Mouse (Mus musculus) liver, adult 2 months (tissue): ENCODE data around the gene Gm49387. TPM values are rescaled to one million over a fixed set of nuclear protein-coding genes. Genes with fewer than 3 reads are reported as not detected.

Experiments
- DNase-seq: peaks from one replicate; pipeline ENCODE4 v3.0.0-alpha.2; 2011; ENCODE audit warnings: low read depth, low spot score; ENCODE audit errors: extremely low read depth
- H3K27ac ChIP-seq: fragments of 200-500 bp; replicated peaks from 2 replicates; pipeline ENCODE4 v1.5.1; 2012; ENCODE audit warnings: low read depth, mild to moderate bottlenecking, control low read depth, inconsistent platforms, low read length; ENCODE audit not compliant: insufficient read depth
- H3K27me3 ChIP-seq: fragments of 200-500 bp; 2 replicates; pipeline ENCODE4 v1.6.1; 2012; ENCODE audit warnings: mild to moderate bottlenecking, moderate library complexity, low read length, inconsistent platforms; ENCODE audit not compliant: control insufficient read depth, insufficient read depth
- H3K36me3 ChIP-seq: fragments of 200-500 bp; 2 replicates; pipeline ENCODE4 v1.6.1; 2012; ENCODE audit warnings: low read length, inconsistent platforms; ENCODE audit not compliant: control insufficient read depth, insufficient read depth
- H3K4me1 ChIP-seq: fragments of 200-500 bp; 2 replicates; pipeline ENCODE4 v1.6.1; 2011; ENCODE audit warnings: low read length; ENCODE audit not compliant: control insufficient read depth, insufficient read depth
- H3K4me3 ChIP-seq: fragments of 200-500 bp; 2 replicates; pipeline ENCODE4 v1.5.1; 2011; ENCODE audit warnings: low read depth, mild to moderate bottlenecking, control low read depth, low read length, moderate library complexity; ENCODE audit not compliant: insufficient read depth
- H3K79me2 ChIP-seq: fragments of 200-500 bp; 2 replicates; pipeline ENCODE4 v1.6.1; 2012; ENCODE audit warnings: inconsistent platforms, mild to moderate bottlenecking, low read length, moderate library complexity; ENCODE audit not compliant: control insufficient read depth, insufficient read depth
- H3K9ac ChIP-seq: fragments of 200-500 bp; 2 replicates; pipeline ENCODE4 v1.6.1; 2012; ENCODE audit warnings: low read depth, mild to moderate bottlenecking, control low read depth, inconsistent platforms, low read length
- CTCF ChIP-seq: fragments of 200-500 bp; IDR thresholded peaks from 2 replicates; pipeline ENCODE4 v1.5.1; 2011; ENCODE audit warnings: low read depth, low read length, control low read depth
- POLR2A ChIP-seq: fragments of 200-500 bp; IDR thresholded peaks from 2 replicates; pipeline ENCODE4 v1.6.1; 2011; ENCODE audit warnings: low read length, control low read depth; ENCODE audit not compliant: insufficient read depth; ENCODE audit errors: extremely low read depth
- WGBS: fragments of 180-500 bp; shearing (Covaris S2); methylation state at CpG from one replicate; pipeline ENCODE4 v1.1.7; 2018; 5-methylcytosine and 5-hydroxymethylcytosine counted together
- polyA plus RNA-seq: library from polyadenylated mRNA; depleted of rRNA; stranded (reverse); fragments of >200 nt; gene quantifications from 2 replicates; pipeline ENCODE4 v1.2.3, GENCODE M21; 2012
- total RNA-seq: library from RNA; depleted of rRNA; stranded (reverse); fragments of >200 nt; gene quantifications from 2 replicates; pipeline ENCODE4 v1.2.3, GENCODE M21; 2014

The Gm49387 gene
- total and polyA plus RNA-seq, 2 experiments: 2.6 TPM; not detected in 1

DNA sequence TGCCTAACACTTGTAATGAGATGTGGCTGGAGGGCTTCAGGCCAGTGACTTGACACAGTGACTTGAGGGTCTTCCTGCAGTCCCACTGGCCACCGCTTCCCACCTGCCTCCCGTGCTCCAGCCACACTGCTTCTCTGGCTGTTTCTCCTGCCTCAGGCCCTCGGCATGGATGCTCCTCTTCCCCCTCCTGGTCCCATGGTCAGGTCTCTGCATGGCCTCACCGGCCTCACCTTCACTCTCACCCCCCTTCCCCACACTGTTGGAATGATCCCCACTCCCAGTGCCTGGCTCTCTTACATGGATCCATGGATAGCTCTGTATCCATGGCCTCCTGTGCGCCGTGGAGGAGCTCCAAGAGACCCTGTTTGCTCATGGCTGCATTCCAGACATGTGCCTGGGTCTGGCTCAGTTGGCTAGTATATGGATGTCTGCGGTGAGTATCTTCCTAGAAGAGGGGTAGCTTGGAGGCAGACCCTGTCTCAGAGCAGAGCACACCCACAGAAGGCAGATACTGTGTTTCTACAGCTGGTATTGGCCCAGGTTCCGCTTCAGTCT lies 17.5 kb upstream of the Gm49387 start:
- DNase-seq: no peak
- H3K79me2 ChIP-seq: peaks cover 39% of the 10 kb centered on the region
- H3K4me1 ChIP-seq: peaks cover 18% of the 10 kb centered on the region
- no peak overlapping the region for H3K4me3 ChIP-seq
- H3K27me3 ChIP-seq: no peaks in the 10 kb centered on the region
- no peak overlapping the region for H3K27ac ChIP-seq
- no peak overlapping the region for H3K9ac ChIP-seq
- H3K36me3 ChIP-seq: no peaks in the 10 kb centered on the region
- TF ChIP-seq POLR2A: no peak
- TF ChIP-seq CTCF: no peak
- WGBS: 86% methylated on average over 8 of the region's 8 CpGs

- Histone ChIP-seq H3K4me3 (no peak overlapping the region), H3K9ac (no peak overlapping the region), H3K27ac (no peak overlapping the region), H3K79me2 (peaks cover 40% of the 10 kb centered on the region), H3K36me3 (no peaks in the 10 kb centered on the region), H3K4me1 (peaks cover 14% of the 10 kb centered on the region), H3K27me3 (no peaks in the 10 kb centered on the region)
- WGBS: 26% methylated on average over 5 of the region's 5 CpGs
- no peak for DNase-seq
- TF ChIP-seq CTCF: peak; percentile 72
- TF ChIP-seq POLR2A: no peak
These were observed 16.4 kb upstream of the Gm49387 start for GRCm38 (mm10) chr14:31656857-31657645.

DNA sequence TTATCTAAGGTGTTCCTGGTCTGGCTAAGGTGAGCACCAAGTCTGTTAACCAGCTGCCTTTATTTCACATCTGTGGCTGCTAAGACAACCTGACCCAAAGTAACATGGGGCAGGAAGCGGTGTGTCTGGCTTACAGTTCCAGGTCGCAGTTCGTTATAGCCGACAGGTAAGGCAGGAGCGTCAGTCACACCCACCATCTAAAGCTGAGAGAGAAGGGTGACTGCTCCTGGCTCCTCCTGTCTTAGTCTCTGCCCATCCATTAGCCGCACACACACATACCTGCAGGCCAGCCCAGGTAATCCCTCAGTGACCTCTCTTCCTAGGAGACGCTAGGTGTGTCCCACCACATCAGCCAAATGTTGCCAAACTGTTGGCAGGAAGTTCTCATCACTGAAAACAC lies 15.7 kb upstream of the Gm49387 start:
- H3K9ac ChIP-seq: no peak overlapping the region
- no peak overlapping the region for H3K27ac ChIP-seq
- no peaks in the 10 kb centered on the region for H3K27me3 ChIP-seq
- peaks cover 14% of the 10 kb centered on the region for H3K4me1 ChIP-seq
- 64% methylated on average over 7 of the region's 7 CpGs for WGBS
- TF ChIP-seq CTCF (no peak), POLR2A (no peak)
- H3K36me3 ChIP-seq: no peaks in the 10 kb centered on the region
- DNase-seq: no peak
- no peak overlapping the region for H3K4me3 ChIP-seq
- peaks cover 40% of the 10 kb centered on the region for H3K79me2 ChIP-seq

- Histone ChIP-seq H3K4me1 (peaks cover 13% of the 10 kb centered on the region), H3K27ac (no peak overlapping the region), H3K79me2 (peaks cover 43% of the 10 kb centered on the region), H3K27me3 (no peaks in the 10 kb centered on the region), H3K4me3 (no peak overlapping the region), H3K36me3 (no peaks in the 10 kb centered on the region), H3K9ac (no peak overlapping the region)
- DNase-seq: no peak
- TF ChIP-seq CTCF (no peak), POLR2A (no peak)
- WGBS: 90% methylated on average over 14 of the region's 14 CpGs
These were observed 14.7 kb upstream of the Gm49387 start for GRCm38 (mm10) chr14:31655406-31655805.

GRCm38 (mm10) chr14:31654816-31655215 lies 14.1 kb upstream of the Gm49387 start:
- H3K79me2 ChIP-seq: peaks cover 43% of the 10 kb centered on the region
- DNase-seq: no peak
- peaks cover 13% of the 10 kb centered on the region for H3K4me1 ChIP-seq
- 34% methylated on average over 5 of the region's 5 CpGs for WGBS
- no peak overlapping the region for H3K27ac ChIP-seq
- no peak overlapping the region for H3K4me3 ChIP-seq
- peak overlapping the region; percentile 36; the same call in 1 of the 2 replicates for H3K9ac ChIP-seq
- H3K36me3 ChIP-seq: no peaks in the 10 kb centered on the region
- H3K27me3 ChIP-seq: no peaks in the 10 kb centered on the region
- TF ChIP-seq POLR2A: no peak
- TF ChIP-seq CTCF: no peak
